Mouse (Mus musculus) heart, postnatal 0 days (tissue): ENCODE data around the gene E2f4.

ENCODE experiments used
- CTCF ChIP-seq: IDR thresholded peaks from 2 replicates; pipeline ENCODE4 v1.5.1; 2016; ENCODE audit warnings: antibody characterized with exemption, control low read depth, low read depth
- EP300 ChIP-seq: IDR thresholded peaks from 2 replicates; pipeline ENCODE4 v1.6.1; 2016; ENCODE audit warnings: antibody characterized with exemption, low read depth

- TF ChIP-seq CTCF (no peak), EP300 (no peak)
These were observed 28.4 kb upstream of the E2f4 start for GRCm38 (mm10) chr8:105269075-105269458.
